Mouse (Mus musculus): ENCODE results near the gene Unc79. TPM values are rescaled to one million over a fixed set of nuclear protein-coding genes. Genes with fewer than 3 reads are reported as not detected.
A peak's percentile ranks its signal among the peaks of the same experiment; 100 is the strongest.

Unc79 gene
- 1.2 and 2.0 TPM in 2 replicates for polyA plus RNA-seq (2012; rRNA removed)

- peaks cover 4% of the 10 kb centered on the region; the same call in 1 of the 2 replicates for H3K27me3 ChIP-seq (ENCODE audit: control insufficient read depth, insufficient read depth, low read length)
- H3K27ac ChIP-seq (ENCODE audit: control insufficient read depth, insufficient read depth, low read depth, low read length), result no peak within 1 kb of the TSS
- no peaks in the 10 kb centered on the region for H3K36me3 ChIP-seq (ENCODE audit: control insufficient read depth, insufficient read depth, low read length)
- H3K4me1 ChIP-seq (ENCODE audit: control insufficient read depth, insufficient read depth, low read length), result peaks cover 10% of the 10 kb centered on the region
- peak within 1 kb of the TSS; percentile 79 for H3K4me3 ChIP-seq (ENCODE audit: control insufficient read depth, low read depth, low read length)
- TF ChIP-seq POLR2A (IDR thresholded peaks at IDR 0.05; ENCODE audit: control insufficient read depth, low read depth, low read length) (no peak), CTCF (IDR thresholded peaks at IDR 0.05; ENCODE audit: control insufficient read depth, insufficient read depth, insufficient replicate concordance, low read depth, low read length) (no peak)
Measured at GRCm38 (mm10) chr12:102948778-102949394, at the start of gene Unc79. Unc79 (plus strand) TSS chr12:102948859.

GRCm38 (mm10) chr12:102899091-102899490 is 49.6 kb upstream of the Unc79 start, which contains the start of gene Cox8c:
Cox8c (plus strand) TSS chr12:102899316.
- H3K4me3 ChIP-seq (ENCODE audit: control insufficient read depth, low read depth, low read length), result peak within 1 kb of the TSS; percentile 89
- TF ChIP-seq CTCF (IDR thresholded peaks at IDR 0.05; ENCODE audit: control insufficient read depth, insufficient read depth, insufficient replicate concordance, low read depth, low read length) (no peak), POLR2A (IDR thresholded peaks at IDR 0.05; ENCODE audit: control insufficient read depth, low read depth, low read length) (peak; percentile 96; the same call in 1 of the 2 replicates)

GRCm38 (mm10) chr12:102908191-102908590 is 40.5 kb upstream of the Unc79 start:
- no peak overlapping the region for H3K27ac ChIP-seq (ENCODE audit: control insufficient read depth, insufficient read depth, low read depth, low read length)
- no peaks in the 10 kb centered on the region for H3K27me3 ChIP-seq (ENCODE audit: control insufficient read depth, insufficient read depth, low read length)
- TF ChIP-seq POLR2A (IDR thresholded peaks at IDR 0.05; ENCODE audit: control insufficient read depth, low read depth, low read length), result no peak
- TF ChIP-seq CTCF (IDR thresholded peaks at IDR 0.05; ENCODE audit: control insufficient read depth, insufficient read depth, insufficient replicate concordance, low read depth, low read length), result no peak
- H3K36me3 ChIP-seq (ENCODE audit: control insufficient read depth, insufficient read depth, low read length), result no peaks in the 10 kb centered on the region
- no peaks in the 10 kb centered on the region for H3K4me1 ChIP-seq (ENCODE audit: control insufficient read depth, insufficient read depth, low read length)
- H3K4me3 ChIP-seq (ENCODE audit: control insufficient read depth, low read depth, low read length), result no peak overlapping the region

More at GRCm38 (mm10) chr12:102899091-102899490, 49.6 kb upstream of the Unc79 start, which contains the start of gene Cox8c:
- Histone ChIP-seq H3K4me1 (ENCODE audit: control insufficient read depth, insufficient read depth, low read length) (peaks cover 2% of the 10 kb centered on the region; the same call in 1 of the 2 replicates), H3K27me3 (ENCODE audit: control insufficient read depth, insufficient read depth, low read length) (no peaks in the 10 kb centered on the region), H3K27ac (ENCODE audit: control insufficient read depth, insufficient read depth, low read depth, low read length) (peak within 1 kb of the TSS; percentile 98), H3K36me3 (ENCODE audit: control insufficient read depth, insufficient read depth, low read length) (no peaks in the 10 kb centered on the region; the same call in 1 of the 2 replicates)

- no peak overlapping the region for H3K27ac ChIP-seq (ENCODE audit: control insufficient read depth, insufficient read depth, low read depth, low read length)
- H3K4me1 ChIP-seq (ENCODE audit: control insufficient read depth, insufficient read depth, low read length), result no peaks in the 10 kb centered on the region
- no peaks in the 10 kb centered on the region for H3K36me3 ChIP-seq (ENCODE audit: control insufficient read depth, insufficient read depth, low read length)
- no peaks in the 10 kb centered on the region for H3K27me3 ChIP-seq (ENCODE audit: control insufficient read depth, insufficient read depth, low read length)
- TF ChIP-seq CTCF (IDR thresholded peaks at IDR 0.05; ENCODE audit: control insufficient read depth, insufficient read depth, insufficient replicate concordance, low read depth, low read length), result no peak
- no peak for TF ChIP-seq POLR2A (IDR thresholded peaks at IDR 0.05; ENCODE audit: control insufficient read depth, low read depth, low read length)
- H3K4me3 ChIP-seq (ENCODE audit: control insufficient read depth, low read depth, low read length), result no peak overlapping the region
Measured at GRCm38 (mm10) chr12:102916073-102916472, 32.6 kb upstream of the Unc79 start.

- H3K4me1 ChIP-seq (ENCODE audit: control insufficient read depth, insufficient read depth, low read length), result no peaks in the 10 kb centered on the region
- TF ChIP-seq CTCF (IDR thresholded peaks at IDR 0.05; ENCODE audit: control insufficient read depth, insufficient read depth, insufficient replicate concordance, low read depth, low read length) (no peak), POLR2A (IDR thresholded peaks at IDR 0.05; ENCODE audit: control insufficient read depth, low read depth, low read length) (no peak)
- H3K27ac ChIP-seq (ENCODE audit: control insufficient read depth, insufficient read depth, low read depth, low read length), result no peak overlapping the region
- H3K36me3 ChIP-seq (ENCODE audit: control insufficient read depth, insufficient read depth, low read length), result no peaks in the 10 kb centered on the region
- H3K27me3 ChIP-seq (ENCODE audit: control insufficient read depth, insufficient read depth, low read length), result no peaks in the 10 kb centered on the region
- H3K4me3 ChIP-seq (ENCODE audit: control insufficient read depth, low read depth, low read length), result no peak overlapping the region
Measured at GRCm38 (mm10) chr12:102929764-102930163, 18.9 kb upstream of the Unc79 start.

GRCm38 (mm10) chr12:102930335-102930734 is 18.3 kb upstream of the Unc79 start:
- H3K27ac ChIP-seq (ENCODE audit: control insufficient read depth, insufficient read depth, low read depth, low read length), result no peak overlapping the region
- no peak for TF ChIP-seq CTCF (IDR thresholded peaks at IDR 0.05; ENCODE audit: control insufficient read depth, insufficient read depth, insufficient replicate concordance, low read depth, low read length)
- H3K4me1 ChIP-seq (ENCODE audit: control insufficient read depth, insufficient read depth, low read length), result no peaks in the 10 kb centered on the region
- no peaks in the 10 kb centered on the region for H3K27me3 ChIP-seq (ENCODE audit: control insufficient read depth, insufficient read depth, low read length)
- no peaks in the 10 kb centered on the region for H3K36me3 ChIP-seq (ENCODE audit: control insufficient read depth, insufficient read depth, low read length)
- no peak overlapping the region for H3K4me3 ChIP-seq (ENCODE audit: control insufficient read depth, low read depth, low read length)

GRCm38 (mm10) chr12:102930789-102931188 is 17.9 kb upstream of the Unc79 start:
- H3K4me3 ChIP-seq (ENCODE audit: control insufficient read depth, low read depth, low read length), result no peak overlapping the region
- H3K36me3 ChIP-seq (ENCODE audit: control insufficient read depth, insufficient read depth, low read length), result no peaks in the 10 kb centered on the region
- TF ChIP-seq CTCF (IDR thresholded peaks at IDR 0.05; ENCODE audit: control insufficient read depth, insufficient read depth, insufficient replicate concordance, low read depth, low read length) (no peak), POLR2A (IDR thresholded peaks at IDR 0.05; ENCODE audit: control insufficient read depth, low read depth, low read length) (no peak)
- no peak overlapping the region for H3K27ac ChIP-seq (ENCODE audit: control insufficient read depth, insufficient read depth, low read depth, low read length)
- H3K27me3 ChIP-seq (ENCODE audit: control insufficient read depth, insufficient read depth, low read length), result no peaks in the 10 kb centered on the region
- H3K4me1 ChIP-seq (ENCODE audit: control insufficient read depth, insufficient read depth, low read length), result no peaks in the 10 kb centered on the region
